Mouse (Mus musculus) CH12.LX (cell line): ENCODE measurements around the gene Smg6. TPM values are rescaled to one million over a fixed set of nuclear protein-coding genes. Genes with fewer than 3 reads are reported as not detected.

ENCODE experiments used
- DNase-seq: peaks from one replicate; pipeline ENCODE4 v3.0.0-alpha.2; 2013; ENCODE audit errors: extremely low read depth
- H3K27ac ChIP-seq: 2 replicates; pipeline ENCODE4 v1.5.1; 2012; ENCODE audit warnings: low read depth, mild to moderate bottlenecking, control low read depth, moderate library complexity; ENCODE audit not compliant: insufficient read depth
- H3K27me3 ChIP-seq: replicated peaks from 2 replicates; pipeline ENCODE3; 2012; ENCODE audit warnings: inconsistent platforms
- H3K36me3 ChIP-seq, 2 experiments: replicated peaks in 1 of 2; 2 replicates each; pipeline versions ENCODE3 to v1.6.1; 2012; ENCODE audit warnings: inconsistent platforms in 1 of 2, low read length in 1 of 2, mild to moderate bottlenecking in 1 of 2, mixed read lengths in 1 of 2, moderate library complexity in 1 of 2; ENCODE audit not compliant: control insufficient read depth in 1 of 2, insufficient read depth in 1 of 2
- H3K4me1 ChIP-seq, 2 experiments: 2 replicates each; pipeline ENCODE4 v1.6.1; 2012; ENCODE audit warnings: inconsistent platforms in 1 of 2, moderate library complexity in 1 of 2; ENCODE audit not compliant: insufficient read depth in 2 of 2, control insufficient read depth in 1 of 2
- H3K4me2 ChIP-seq: 2 replicates; pipeline ENCODE4 v1.6.1; 2012; ENCODE audit warnings: low read depth, mild to moderate bottlenecking, control low read depth; ENCODE audit not compliant: poor library complexity, insufficient read depth, severe bottlenecking
- H3K4me3 ChIP-seq, 3 experiments: fragments of 150-350 bp in 1 of 3; sonication (generic) in 1 of 3; replicated peaks in 1 of 3; 2 replicates each; pipeline versions ENCODE3 to v1.5.1; 2011 to 2012; ENCODE audit warnings: low read depth in 2 of 3, low read length in 2 of 3, mild to moderate bottlenecking in 2 of 3, moderate library complexity in 2 of 3, control low read depth in 1 of 3, improper control_type of control experiment in 1 of 3, inconsistent platforms in 1 of 3, mixed read lengths in 1 of 3; ENCODE audit not compliant: poor library complexity in 1 of 3
- H3K79me2 ChIP-seq: replicated peaks from 2 replicates; pipeline ENCODE4 v1.6.1; 2012; ENCODE audit warnings: mild to moderate bottlenecking, moderate library complexity; ENCODE audit not compliant: control insufficient read depth, poor library complexity, insufficient read depth, severe bottlenecking; ENCODE audit errors: extremely low read depth
- H3K9ac ChIP-seq: 2 replicates; pipeline ENCODE4 v1.6.1; 2012; ENCODE audit warnings: low read depth, mild to moderate bottlenecking, control low read depth, moderate library complexity; ENCODE audit not compliant: insufficient read depth
- H3K9me3 ChIP-seq: replicated peaks from 2 replicates; pipeline ENCODE3; 2012; ENCODE audit warnings: low read length, inconsistent platforms, mixed read lengths
- ETS1 ChIP-seq: conservative IDR thresholded peaks from 2 replicates; pipeline ENCODE4 v1.6.1; 2012; ENCODE audit warnings: low read depth, mild to moderate bottlenecking, inconsistent platforms, low read length, improper control_type of control experiment, moderate library complexity
- GABPA ChIP-seq: IDR thresholded peaks from 2 replicates; pipeline ENCODE4 v1.6.1; 2012; ENCODE audit warnings: low read depth, low read length, improper control_type of control experiment, inconsistent platforms; ENCODE audit not compliant: insufficient replicate concordance
- HCFC1 ChIP-seq: IDR thresholded peaks from 2 replicates; pipeline ENCODE4 v1.6.1; 2012; ENCODE audit warnings: low read depth, mild to moderate bottlenecking, inconsistent platforms, low read length, improper control_type of control experiment
- IRF4 ChIP-seq: IDR thresholded peaks from 2 replicates; pipeline ENCODE4 v1.6.1; 2014; ENCODE audit warnings: low read depth, mild to moderate bottlenecking, inconsistent platforms, low read length, improper control_type of control experiment
- MAFK ChIP-seq: IDR thresholded peaks from 2 replicates; pipeline ENCODE4 v1.6.1; 2011; ENCODE audit warnings: low read length, improper control_type of control experiment; ENCODE audit not compliant: insufficient replicate concordance
- MAX ChIP-seq: IDR thresholded peaks from 2 replicates; pipeline ENCODE4 v1.6.1; 2011; ENCODE audit warnings: low read length, improper control_type of control experiment
- MAZ ChIP-seq: IDR thresholded peaks from 2 replicates; pipeline ENCODE4 v1.6.1; 2012; ENCODE audit warnings: low read depth, mild to moderate bottlenecking, inconsistent platforms, low read length, improper control_type of control experiment, moderate library complexity
- MEF2A ChIP-seq: IDR thresholded peaks from 2 replicates; pipeline ENCODE4 v1.6.1; 2014; ENCODE audit warnings: low read depth, mild to moderate bottlenecking, inconsistent platforms, low read length, improper control_type of control experiment, borderline replicate concordance
- MXI1 ChIP-seq: IDR thresholded peaks from 2 replicates; pipeline ENCODE4 v1.6.1; 2011; ENCODE audit warnings: mild to moderate bottlenecking, low read depth, low read length, improper control_type of control experiment
- MYC ChIP-seq: IDR thresholded peaks from 2 replicates; pipeline ENCODE4 v1.6.1; 2011; ENCODE audit warnings: low read depth, mild to moderate bottlenecking, improper control_type of control experiment, low read length
- NELFE ChIP-seq: IDR thresholded peaks from 2 replicates; pipeline ENCODE4 v1.6.1; 2011; ENCODE audit warnings: low read depth, low read length, improper control_type of control experiment
- NRF1 ChIP-seq: IDR thresholded peaks from 2 replicates; pipeline ENCODE4 v1.6.1; 2014; ENCODE audit warnings: low read depth, mild to moderate bottlenecking, inconsistent platforms, low read length, improper control_type of control experiment, moderate library complexity
- PAX5 ChIP-seq: IDR thresholded peaks from 2 replicates; pipeline ENCODE4 v1.6.1; 2012; ENCODE audit warnings: low read length, inconsistent platforms, mixed read lengths
- POLR2AphosphoS2 ChIP-seq: IDR thresholded peaks from 2 replicates; pipeline ENCODE4 v1.6.1; 2011; ENCODE audit warnings: low read depth, low read length, improper control_type of control experiment
- RAD21 ChIP-seq: IDR thresholded peaks from 2 replicates; pipeline ENCODE4 v1.6.1; 2011; ENCODE audit warnings: low read depth, mild to moderate bottlenecking, low read length, improper control_type of control experiment, moderate library complexity
- SMC3 ChIP-seq: IDR thresholded peaks from 2 replicates; pipeline ENCODE4 v1.6.1; 2011; ENCODE audit warnings: low read depth, low read length, improper control_type of control experiment
- TBP ChIP-seq: conservative IDR thresholded peaks from 2 replicates; pipeline ENCODE4 v1.6.1; 2011; ENCODE audit warnings: low read depth, low read length, improper control_type of control experiment
- TCF12 ChIP-seq: IDR thresholded peaks from 2 replicates; pipeline ENCODE4 v1.6.1; 2014; ENCODE audit warnings: low read depth, mild to moderate bottlenecking, inconsistent platforms, low read length, improper control_type of control experiment
- ZC3H11A ChIP-seq: IDR thresholded peaks from 2 replicates; pipeline ENCODE4 v1.6.1; 2012; ENCODE audit warnings: low read depth, mild to moderate bottlenecking, inconsistent platforms, low read length, improper control_type of control experiment
- dilution Hi-C: fragments of 300-500 bp; cut with MboI; formaldehyde crosslinking; loops from 2 replicates; pipeline ENCODE4 v1.14.3; 2020; ENCODE audit warnings: low sequenced_read_pairs; ENCODE audit not compliant: extremely low pct_unique_long_range_greater_than_20kb, extremely low pct_ligation_motif_present
- in situ Hi-C: fragments of 300-500 bp; cut with MboI; formaldehyde crosslinking; loops from 3 replicates; pipeline ENCODE4 v1.14.3; 2019; ENCODE audit warnings: low sequenced_read_pairs, low pct_ligation_motif_present, low pct_unique_long_range_greater_than_20kb, mixed read lengths
- polyA plus RNA-seq: library from polyadenylated mRNA; unstranded; fragments of >175 nt; gene quantifications from 2 replicates; pipeline ENCODE4 v1.2.1, GENCODE M21; 2012; ENCODE audit warnings: low read depth; ENCODE audit not compliant: insufficient read length
- total RNA-seq, 2 experiments: library from RNA; depleted of rRNA; stranded (reverse); fragments of 300-350 nt in 1 of 2; fragments of >200 nt in 1 of 2; gene quantifications; 2 replicates each; pipeline ENCODE4 v1.2.3; 2012 to 2014

The Smg6 gene
- total and polyA plus RNA-seq, 3 experiments: 9.0 to 18.5 (median 12.1) TPM

DNA sequence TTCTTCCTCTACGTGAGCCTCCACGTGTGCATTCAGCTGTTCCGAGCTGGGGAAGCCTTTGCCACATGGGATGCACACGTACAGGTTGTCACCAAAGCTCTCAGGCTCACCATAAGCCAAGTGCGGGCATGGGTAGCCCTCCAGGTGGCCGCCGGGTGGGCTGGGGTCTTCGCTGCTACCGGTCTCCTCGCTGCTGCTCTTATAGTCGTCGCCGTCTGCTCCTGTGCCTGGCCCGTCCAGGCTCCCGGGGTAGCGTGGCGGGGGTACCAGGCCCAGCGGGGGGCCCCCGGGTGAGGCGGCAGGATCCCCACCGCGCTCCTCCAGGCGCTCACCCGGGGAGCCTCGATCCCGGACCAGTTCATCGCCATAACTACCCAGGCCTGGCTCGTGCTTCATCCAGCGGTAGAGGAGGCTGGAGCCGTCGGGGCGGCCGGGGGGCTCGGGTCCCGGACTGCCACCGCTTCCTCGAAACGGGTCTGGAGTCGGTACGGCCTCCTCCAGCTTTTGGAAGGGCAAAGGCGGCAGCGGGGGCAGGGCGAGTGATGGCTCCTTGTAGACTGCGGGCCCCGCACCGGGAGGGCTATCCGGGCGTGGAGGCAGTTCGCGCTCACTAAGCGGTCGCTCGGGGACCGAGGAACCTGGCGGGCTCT, 240.7 kb downstream of the Smg6 start:
- Histone ChIP-seq H3K27me3 (peaks cover 8% of the 10 kb centered on the region), H3K27ac (no peak overlapping the region), H3K79me2 (no peaks in the 10 kb centered on the region; the same call in 1 of the 2 replicates), H3K4me3 (no peak overlapping the region), H3K9me3 (peaks cover 29% of the 10 kb centered on the region), H3K4me1 (peaks cover 11 to 50% of the 10 kb centered on the region in 2 experiments), H3K9ac (no peak overlapping the region), H3K36me3 (peaks cover 47 to 60% of the 10 kb centered on the region in 2 experiments), H3K4me2 (no peak overlapping the region)
- dilution Hi-C loops: no loop called here
- no peak for DNase-seq
- in situ Hi-C loops: loop anchor here (25.0 kb wide), 1 partner anchor 529 kb away; the partner anchor contains the start of gene Cluh
- TF ChIP-seq IRF4: no peak
- TF ChIP-seq NRF1: no peak
- TF ChIP-seq RAD21: no peak
- TF ChIP-seq SMC3: no peak
- TF ChIP-seq PAX5: no peak
- TF ChIP-seq MAX: no peak
- TF ChIP-seq TCF12: no peak
- TF ChIP-seq MAFK: no peak
- TF ChIP-seq ZC3H11A: no peak
- no peak for TF ChIP-seq GABPA
- TF ChIP-seq POLR2AphosphoS2: no peak
- no peak for TF ChIP-seq ETS1

DNA sequence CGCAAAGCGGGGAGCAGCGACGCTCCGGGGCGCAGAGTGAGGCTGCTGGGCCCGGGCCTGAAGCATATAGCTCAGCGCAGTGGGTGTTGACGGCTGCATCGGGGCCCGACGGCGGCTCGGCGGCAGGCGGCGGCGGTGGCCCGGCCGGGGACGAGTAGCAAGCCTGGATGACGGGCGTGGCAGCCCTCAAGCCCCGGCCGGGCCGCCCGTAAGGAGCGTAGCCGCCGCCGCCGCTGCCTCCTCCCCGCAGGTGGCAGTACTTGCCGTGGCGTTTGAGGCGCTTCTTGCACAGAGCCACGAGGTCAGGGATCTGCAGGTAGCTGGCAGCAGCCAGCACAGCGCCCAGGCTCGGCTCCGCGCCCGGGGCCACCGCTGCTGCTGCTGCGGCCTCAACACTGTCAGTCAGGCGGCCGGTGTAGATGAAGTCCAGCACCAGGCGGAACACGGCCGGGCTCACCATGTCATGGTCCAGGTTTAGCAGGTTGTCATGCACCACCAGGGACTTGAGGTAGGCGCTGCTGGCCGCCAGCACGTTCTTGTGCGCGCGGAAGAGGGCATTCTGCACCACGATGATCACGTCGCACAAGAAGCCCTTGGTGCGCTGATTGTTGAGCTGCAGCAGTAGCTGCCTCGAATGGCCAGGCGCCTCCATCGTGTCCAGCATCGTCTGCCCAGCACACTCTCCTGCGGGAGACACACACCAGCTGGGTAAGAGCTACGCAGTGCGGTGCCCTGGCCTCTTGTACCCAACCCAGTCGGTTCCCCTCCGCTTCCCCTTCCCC, 241.4 kb downstream of the Smg6 start:
- Histone ChIP-seq H3K27me3 (peaks cover 15% of the 10 kb centered on the region), H3K4me2 (no peak overlapping the region), H3K4me1 (peaks cover 11 to 56% of the 10 kb centered on the region in 2 experiments), H3K9ac (no peak overlapping the region), H3K27ac (no peak overlapping the region), H3K79me2 (no peaks in the 10 kb centered on the region; the same call in 1 of the 2 replicates), H3K9me3 (peaks cover 29% of the 10 kb centered on the region), H3K36me3 (peaks cover 42 to 53% of the 10 kb centered on the region in 2 experiments), H3K4me3 (no peak overlapping the region)
- TF ChIP-seq MEF2A (no peak), MXI1 (no peak), PAX5 (no peak), NELFE (no peak), POLR2AphosphoS2 (no peak), TBP (no peak), HCFC1 (no peak), MAZ (no peak), NRF1 (no peak), IRF4 (no peak), MYC (no peak), ZC3H11A (no peak), GABPA (no peak)
- no peak for DNase-seq
- in situ Hi-C loops: loop anchor here (25.0 kb wide), 1 partner anchor 530 kb away; the partner anchor contains the start of gene Cluh
- dilution Hi-C loops: no loop called here
